Comparison of ENCODE assay signal across 9 mouse cellular contexts in the genomic region with DNA sequence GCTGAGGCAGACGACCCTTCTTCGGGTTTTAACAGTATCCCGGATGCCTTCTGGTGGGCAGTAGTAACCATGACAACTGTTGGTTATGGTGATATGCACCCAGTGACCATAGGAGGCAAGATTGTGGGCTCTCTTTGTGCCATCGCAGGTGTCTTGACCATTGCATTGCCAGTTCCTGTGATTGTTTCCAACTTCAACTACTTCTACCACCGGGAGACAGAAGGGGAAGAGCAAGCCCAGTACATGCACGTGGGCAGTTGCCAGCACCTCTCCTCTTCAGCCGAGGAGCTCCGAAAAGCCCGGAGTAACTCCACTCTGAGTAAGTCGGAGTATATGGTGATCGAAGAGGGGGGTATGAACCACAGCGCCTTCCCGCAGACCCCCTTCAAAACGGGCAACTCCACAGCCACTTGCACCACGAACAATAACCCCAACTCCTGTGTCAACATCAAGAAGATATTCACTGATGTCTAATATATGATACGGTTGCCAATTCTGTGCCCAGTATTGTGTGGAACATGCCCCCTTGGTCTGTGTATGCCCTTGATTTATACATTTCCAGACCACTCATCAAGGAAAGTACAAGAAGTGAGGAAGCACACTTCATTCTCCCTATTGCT. TPM values are rescaled to one million over a fixed set of nuclear protein-coding genes. Genes with fewer than 3 reads are reported as not detected.
DNase-seq lines count a peak whose midpoint lies in the region; ATAC-seq and TF ChIP-seq lines count a peak whose summit lies in the region.
"Had no signal": no experiment of that assay in that cellular context is flagged by ENCODE, and none has a peak within 500 bp of the region (broad histone marks: within the 10 kb centered on the region; RNA-seq: fewer than 3 reads in every experiment).

No protein-coding gene starts in this region.

- H3K27me3 ChIP-seq in cerebellum, adult 2 months (ENCODE audit: control insufficient read depth, insufficient read depth, low read length), result 0 out of 2 replicates have a peak, but pooled peaks cover 1% of the 10 kb centered on the region
- H3K27me3 ChIP-seq in lung, postnatal 0 days (replicated peaks; ENCODE audit: insufficient read depth, low read length), result peaks cover 9% of the 10 kb centered on the region; the same call in 1 of the 2 replicates
- H3K27me3 ChIP-seq in intestine, embryonic 16.5 days (replicated peaks; ENCODE audit: control insufficient read depth, insufficient read depth, low read length), result peaks cover 13% of the 10 kb centered on the region
- H3K27me3 ChIP-seq in midbrain, embryonic 14.5 days (ENCODE audit: control insufficient read depth, insufficient read depth, low read length), result no peaks in the 10 kb centered on the region

- DNase-seq in cerebellum, adult 2 months, result peak in 1 of 2 experiments; percentile 15
- no peak for DNase-seq in cerebellum, postnatal 4 days (ENCODE audit: low spot score in 2 of 2)
- DNase-seq in lung, postnatal 0 days (ENCODE audit: low spot score), result no peak
- no peak for DNase-seq in lung, postnatal 25 days (ENCODE audit: low spot score)
- no peak for DNase-seq in midbrain, embryonic 14.5 days
- no peak for DNase-seq in Muller cell, postnatal 12 days (ENCODE audit: inconsistent ontology term)
- no peak for DNase-seq in cerebellum, adult 9-10 months

- no peak overlapping the region for H3K27ac ChIP-seq in cerebellum, adult 2 months (ENCODE audit: insufficient read depth, low read length)
- H3K27ac ChIP-seq in lung, postnatal 0 days (ENCODE audit: low read length), result no peak overlapping the region
- H3K27ac ChIP-seq in intestine, embryonic 16.5 days (ENCODE audit: low read length), result no peak overlapping the region
- no peak overlapping the region for H3K27ac ChIP-seq in midbrain, embryonic 14.5 days (replicated peaks; ENCODE audit: low read depth, low read length)

- peak overlapping the region; percentile 99 for H3K4me2 ChIP-seq in lung, postnatal 0 days (replicated peaks; ENCODE audit: low read depth, low read length)
- H3K4me2 ChIP-seq in intestine, embryonic 16.5 days (ENCODE audit: low read depth, low read length), result peak overlapping the region; percentile 98; the same call in 1 of the 2 replicates
- peak overlapping the region; percentile 77 for H3K4me2 ChIP-seq in midbrain, embryonic 14.5 days (ENCODE audit: low read length)

- WGBS in cerebellum, adult 2 months, result 36% methylated on average over 16 of the region's 16 CpGs
- WGBS in lung, postnatal 0 days, result 70% methylated on average over 16 of the region's 16 CpGs
- WGBS in intestine, embryonic 16.5 days, result 79% methylated on average over 16 of the region's 16 CpGs
- 70% methylated on average over 16 of the region's 16 CpGs for WGBS in midbrain, embryonic 14.5 days

- no peak for TF ChIP-seq CTCF in cerebellum, adult 2 months (IDR thresholded peaks at IDR 0.05; ENCODE audit: borderline replicate concordance, insufficient read depth, low read depth, low read length)
- no peak for TF ChIP-seq CTCF in lung, postnatal 0 days (IDR thresholded peaks at IDR 0.05)

- TF ChIP-seq POLR2A in cerebellum, adult 2 months (IDR thresholded peaks at IDR 0.05; ENCODE audit: borderline replicate concordance, insufficient read depth, low read length), result no peak

- no peak for TF ChIP-seq EP300 in lung, postnatal 0 days (IDR thresholded peaks at IDR 0.05)

- peak overlapping the region; percentile 59 for H3K4me3 ChIP-seq in cerebellum, adult 2 months (replicated peaks; ENCODE audit: insufficient read depth, low read depth, low read length)
- H3K4me3 ChIP-seq in lung, postnatal 0 days (ENCODE audit: low read depth, low read length), result peak overlapping the region; percentile 67; the same call in 1 of the 2 replicates
- H3K4me3 ChIP-seq in intestine, embryonic 16.5 days (ENCODE audit: low read length), result peak overlapping the region; percentile 71; the same call in 1 of the 2 replicates
- H3K4me3 ChIP-seq in midbrain, embryonic 14.5 days (replicated peaks; ENCODE audit: low read depth, low read length), result peak overlapping the region; percentile 83
- H3K4me3 ChIP-seq: myocyte had no signal

- H3K36me3 ChIP-seq in lung, postnatal 0 days (ENCODE audit: insufficient read depth, low read length), result no peaks in the 10 kb centered on the region
- no peaks in the 10 kb centered on the region for H3K36me3 ChIP-seq in intestine, embryonic 16.5 days (ENCODE audit: control insufficient read depth, insufficient read depth, low read length)
- H3K36me3 ChIP-seq in midbrain, embryonic 14.5 days (ENCODE audit: control insufficient read depth, insufficient read depth, low read length), result no peaks in the 10 kb centered on the region

- no peaks in the 10 kb centered on the region for H3K9me3 ChIP-seq in lung, postnatal 0 days (ENCODE audit: low read length)
- no peaks in the 10 kb centered on the region for H3K9me3 ChIP-seq in intestine, embryonic 16.5 days (ENCODE audit: control insufficient read depth, low read length)
- no peaks in the 10 kb centered on the region for H3K9me3 ChIP-seq in midbrain, embryonic 14.5 days (ENCODE audit: control insufficient read depth, low read length)

- H3K9ac ChIP-seq in lung, postnatal 0 days (replicated peaks; ENCODE audit: low read depth), result no peak overlapping the region
- H3K9ac ChIP-seq in intestine, embryonic 16.5 days (ENCODE audit: low read depth, low read length), result no peak overlapping the region
- H3K9ac ChIP-seq in midbrain, embryonic 14.5 days (replicated peaks; ENCODE audit: low read length), result peak overlapping the region; percentile 81

- ATAC-seq in lung, postnatal 0 days, result no peak
- no peak for ATAC-seq in intestine, embryonic 16.5 days
- no peak for ATAC-seq in midbrain, embryonic 14.5 days (ENCODE audit: low FRiP score, low TSS enrichment)

- no peaks in the 10 kb centered on the region for H3K4me1 ChIP-seq in cerebellum, adult 2 months (ENCODE audit: control insufficient read depth, insufficient read depth, low read length)
- no peaks in the 10 kb centered on the region for H3K4me1 ChIP-seq in lung, postnatal 0 days (ENCODE audit: insufficient read depth, low read depth, low read length)
- H3K4me1 ChIP-seq in intestine, embryonic 16.5 days (ENCODE audit: control insufficient read depth, insufficient read depth, low read length), result peaks cover 4% of the 10 kb centered on the region
- peaks cover 41% of the 10 kb centered on the region for H3K4me1 ChIP-seq in midbrain, embryonic 14.5 days (ENCODE audit: control insufficient read depth, insufficient read depth, low read length)

RNA-seq across cellular contexts. Expression of gene Kcna3, which starts 1.7 kb away (rescaled TPM):
- 3.3 and 3.9 TPM in 2 replicates for polyA plus RNA-seq in cerebellum, adult 2 months (2012; rRNA removed)
- polyA plus RNA-seq in lung, postnatal 0 days (2015; fragmentation: Nextera tagmentation; extraction: Ambion mirVana), result 2.7 and 4.2 TPM in 2 replicates
- 0.73 and 0.88 TPM in 2 replicates for polyA plus RNA-seq in intestine, embryonic 16.5 days (2015; fragmentation: Nextera tagmentation; extraction: Ambion mirVana)
- 13.1 and 16.0 TPM in 2 replicates for polyA plus RNA-seq in midbrain, embryonic 14.5 days (2014; fragmentation: Nextera tagmentation; extraction: Ambion mirVana)
